Mouse (Mus musculus) spleen, postnatal 14 days (tissue): Measurements from ENCODE around the gene Kif26b.

Experiments
- DNase-seq, 2 experiments: peaks; one replicate each; pipeline ENCODE4 v3.0.0; 2021 to 2022; ENCODE audit warnings: low spot score in 2 of 2

The Kif26b gene

GRCm38 (mm10) chr1:178840311-178840710 lies 311.4 kb downstream of the Kif26b start:
- no peak for DNase-seq

- DNase-seq = no peak
These were observed 315.9 kb downstream of the Kif26b start for GRCm38 (mm10) chr1:178844839-178845238.

DNA sequence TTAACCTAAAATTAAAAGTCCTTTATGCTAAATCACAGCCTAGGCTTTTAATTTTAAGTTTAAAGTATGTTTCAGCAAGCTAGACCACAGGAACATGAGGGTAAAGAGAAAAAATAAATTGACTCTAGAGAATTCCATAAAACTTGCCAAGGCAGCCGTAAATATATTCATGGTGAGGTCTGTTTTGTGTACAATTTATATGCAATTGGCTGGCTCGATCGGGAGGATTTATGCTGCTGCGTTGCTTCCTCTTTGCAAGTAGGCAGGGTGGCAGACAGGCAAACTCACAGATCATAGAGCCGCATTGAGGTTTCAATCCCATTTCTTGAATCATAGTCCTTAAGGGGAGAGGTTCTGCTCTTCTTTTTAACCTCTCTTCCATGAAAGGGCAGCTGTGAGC lies 318.6 kb downstream of the Kif26b start:
- DNase-seq = no peak

- no peak for DNase-seq
These were observed 319.6 kb downstream of the Kif26b start for GRCm38 (mm10) chr1:178848380-178849106.

- no peak for DNase-seq
These were observed 321.6 kb downstream of the Kif26b start for GRCm38 (mm10) chr1:178850569-178850968.

DNA sequence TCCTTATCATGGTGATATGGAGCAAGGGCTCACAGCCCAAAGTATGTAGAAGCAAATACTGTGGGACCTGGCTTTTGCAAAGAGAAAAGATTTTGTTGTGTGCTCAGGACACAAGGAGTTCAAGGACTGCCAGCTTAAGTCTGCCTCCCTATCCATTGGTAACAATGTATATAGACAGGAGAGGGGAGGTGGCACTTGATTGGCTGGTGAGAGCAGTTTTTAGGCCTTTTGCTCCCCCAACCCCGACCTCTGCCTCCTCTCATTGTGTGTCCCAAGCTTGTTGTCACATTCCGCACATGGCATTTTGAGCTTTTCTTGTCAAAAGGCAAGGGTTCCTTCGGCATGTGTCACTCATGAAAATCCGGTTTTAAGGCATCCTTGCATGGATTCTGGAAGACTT lies 326.0 kb downstream of the Kif26b start:
- no peak for DNase-seq

DNA sequence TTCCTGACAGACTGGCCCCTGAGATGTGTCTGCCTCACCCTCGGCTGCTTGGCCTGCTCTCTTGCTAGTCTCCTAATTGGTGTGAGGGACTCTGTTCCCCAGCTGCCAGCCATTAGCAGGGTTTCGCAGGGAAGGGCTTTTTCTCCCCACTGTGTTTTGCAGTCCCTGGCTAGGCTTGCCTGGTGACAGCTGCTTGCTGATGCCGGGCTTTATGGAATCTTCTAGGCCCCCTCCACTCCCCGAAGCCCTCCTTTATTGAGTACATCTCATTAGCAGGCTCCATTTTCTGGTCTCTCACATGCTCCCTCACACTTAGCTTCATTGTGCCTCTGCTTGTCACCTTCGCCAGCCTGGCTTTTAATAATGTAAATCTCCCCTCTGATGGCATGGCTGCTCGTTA lies 327.0 kb downstream of the Kif26b start:
- DNase-seq = no peak

DNA sequence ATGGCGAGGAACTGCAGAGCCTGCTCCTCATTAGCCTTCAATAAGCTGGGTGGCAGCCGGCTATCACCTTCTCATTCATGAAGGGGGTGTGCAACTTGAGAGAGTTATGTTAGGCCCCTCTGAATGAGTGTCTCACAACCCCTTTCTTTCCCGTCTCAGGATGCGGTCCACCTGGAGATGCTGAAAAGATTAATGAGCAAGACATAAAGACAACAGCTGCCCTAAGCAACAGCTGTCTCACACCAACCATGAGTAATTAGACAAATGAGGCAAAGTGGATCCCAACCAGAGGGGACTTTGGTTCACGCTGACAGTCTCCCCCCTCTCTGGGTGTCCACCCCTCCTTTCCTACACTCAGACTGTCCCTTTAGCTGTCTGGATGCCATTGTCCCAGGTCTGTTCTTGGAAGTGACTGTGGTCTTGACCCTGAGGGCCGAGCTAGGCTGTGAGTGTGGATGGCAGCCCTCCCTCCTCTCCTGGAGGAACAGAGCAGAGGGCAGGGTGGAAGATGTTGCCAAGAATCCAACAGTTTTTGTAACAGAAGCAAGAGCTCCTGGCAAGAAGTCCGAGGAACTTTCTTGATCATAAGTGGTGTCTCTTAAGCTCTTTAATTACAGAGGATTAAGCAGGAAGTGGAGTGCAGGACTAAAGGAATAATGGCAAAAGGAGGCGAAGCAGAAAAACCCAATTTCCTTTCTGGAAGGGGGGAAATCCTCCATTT lies 331.9 kb downstream of the Kif26b start:
- no peak for DNase-seq

DNA sequence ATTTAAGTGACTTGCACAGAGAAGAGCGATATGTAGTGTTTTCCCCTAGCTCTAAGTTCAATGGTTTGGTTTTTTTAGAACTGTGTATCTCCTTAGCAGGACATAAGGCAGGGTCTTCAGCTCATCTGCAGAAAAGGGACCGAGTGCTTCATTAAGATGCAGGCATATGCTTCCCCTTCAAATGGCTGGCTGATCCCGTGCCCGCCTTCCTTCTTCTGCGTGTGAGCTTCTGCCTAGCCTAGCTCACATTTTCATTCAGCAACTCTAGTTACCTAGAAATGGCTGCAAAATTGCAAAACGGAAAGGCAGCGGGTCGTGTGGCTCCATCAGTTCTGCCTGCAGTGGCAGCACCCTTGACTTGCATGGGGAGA lies 332.5 kb downstream of the Kif26b start:
- DNase-seq = no peak

GRCm38 (mm10) chr1:178863756-178864155 lies 334.8 kb downstream of the Kif26b start:
- DNase-seq = no peak

GRCm38 (mm10) chr1:178864297-178864696 lies 335.4 kb downstream of the Kif26b start:
- no peak for DNase-seq

DNA sequence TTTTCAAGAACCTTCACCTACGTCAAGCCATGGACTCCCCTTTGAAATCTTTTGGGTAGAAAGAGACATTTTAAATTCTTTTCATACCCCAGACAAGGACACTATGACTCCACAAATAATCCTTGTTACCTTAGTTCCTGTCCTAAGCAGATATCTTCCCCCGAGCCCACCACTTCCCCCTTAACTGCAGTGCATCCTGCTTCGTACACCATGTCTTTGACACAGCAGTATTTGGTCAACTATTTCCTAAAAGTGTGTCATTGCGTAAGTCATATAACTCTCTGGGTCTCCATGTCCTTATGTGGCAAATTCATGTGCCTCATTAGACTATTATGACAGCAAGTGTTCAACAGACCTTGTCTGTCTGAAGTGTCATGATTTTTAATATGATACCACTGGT lies 337.8 kb downstream of the Kif26b start:
- no peak for DNase-seq

GRCm38 (mm10) chr1:178871055-178871454 lies 342.1 kb downstream of the Kif26b start:
- DNase-seq = no peak

DNA sequence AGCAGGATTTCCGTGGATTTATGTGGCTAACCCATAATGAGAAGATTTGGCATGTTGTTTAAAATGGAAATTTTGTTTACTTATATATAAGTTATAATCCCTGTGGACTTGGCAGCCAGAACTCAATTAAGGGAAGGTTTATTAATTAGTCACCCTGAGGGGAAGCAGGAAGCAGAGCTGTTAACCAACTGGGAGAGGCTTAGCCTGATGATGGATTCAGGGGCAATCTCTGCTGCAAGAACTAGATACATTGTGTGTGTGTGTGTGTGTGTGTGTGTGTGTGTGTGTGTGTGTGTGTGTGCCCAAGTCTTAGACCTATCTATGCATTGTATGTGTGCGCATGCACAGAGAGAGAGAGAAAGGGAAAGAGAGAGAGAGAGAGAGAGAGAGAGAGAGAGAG lies 348.0 kb downstream of the Kif26b start:
- DNase-seq = no peak

DNA sequence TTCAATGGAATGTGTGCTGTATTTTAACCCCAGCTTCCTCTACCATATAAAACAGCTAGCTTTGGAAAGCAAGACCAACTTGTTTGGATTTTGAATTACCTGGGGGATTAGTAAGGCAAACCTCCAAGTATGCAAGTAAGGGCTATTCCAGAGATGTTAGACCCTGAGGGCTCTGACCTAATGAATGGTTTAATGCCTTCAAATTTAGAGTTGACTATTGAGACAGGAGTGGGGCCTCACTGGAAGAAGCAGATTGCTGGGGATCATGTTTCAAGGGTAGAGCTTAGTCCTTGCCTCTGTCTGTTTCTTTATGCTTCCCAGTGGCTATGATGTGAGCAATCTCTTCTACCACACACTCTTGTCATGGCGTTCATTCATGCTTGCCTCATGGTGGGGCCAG lies 349.8 kb downstream of the Kif26b start:
- no peak for DNase-seq

DNA sequence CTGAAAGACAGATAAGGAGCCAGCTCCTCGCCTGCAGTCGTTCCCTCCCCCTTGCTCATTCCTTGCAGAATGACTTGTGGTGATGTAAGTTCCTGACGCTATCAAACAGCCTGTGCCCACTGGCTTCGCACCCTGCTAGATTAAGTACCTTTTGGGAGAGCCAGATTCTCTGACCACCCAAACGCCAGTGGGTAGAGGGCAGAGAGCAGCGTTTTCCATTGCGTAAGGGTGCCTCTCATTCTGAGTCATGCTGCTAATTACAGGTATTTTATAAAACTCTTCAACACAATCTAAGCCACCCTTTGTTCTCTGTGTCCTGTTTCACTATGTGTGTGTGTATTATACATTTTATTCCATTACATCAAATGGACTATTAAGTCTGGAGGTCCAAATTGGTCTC lies 352.0 kb downstream of the Kif26b start:
- DNase-seq = no peak

- no peak for DNase-seq
These were observed 357.7 kb downstream of the Kif26b start for GRCm38 (mm10) chr1:178886671-178887070.

- DNase-seq = no peak
These were observed 363.5 kb downstream of the Kif26b start for GRCm38 (mm10) chr1:178892376-178892775.

DNA sequence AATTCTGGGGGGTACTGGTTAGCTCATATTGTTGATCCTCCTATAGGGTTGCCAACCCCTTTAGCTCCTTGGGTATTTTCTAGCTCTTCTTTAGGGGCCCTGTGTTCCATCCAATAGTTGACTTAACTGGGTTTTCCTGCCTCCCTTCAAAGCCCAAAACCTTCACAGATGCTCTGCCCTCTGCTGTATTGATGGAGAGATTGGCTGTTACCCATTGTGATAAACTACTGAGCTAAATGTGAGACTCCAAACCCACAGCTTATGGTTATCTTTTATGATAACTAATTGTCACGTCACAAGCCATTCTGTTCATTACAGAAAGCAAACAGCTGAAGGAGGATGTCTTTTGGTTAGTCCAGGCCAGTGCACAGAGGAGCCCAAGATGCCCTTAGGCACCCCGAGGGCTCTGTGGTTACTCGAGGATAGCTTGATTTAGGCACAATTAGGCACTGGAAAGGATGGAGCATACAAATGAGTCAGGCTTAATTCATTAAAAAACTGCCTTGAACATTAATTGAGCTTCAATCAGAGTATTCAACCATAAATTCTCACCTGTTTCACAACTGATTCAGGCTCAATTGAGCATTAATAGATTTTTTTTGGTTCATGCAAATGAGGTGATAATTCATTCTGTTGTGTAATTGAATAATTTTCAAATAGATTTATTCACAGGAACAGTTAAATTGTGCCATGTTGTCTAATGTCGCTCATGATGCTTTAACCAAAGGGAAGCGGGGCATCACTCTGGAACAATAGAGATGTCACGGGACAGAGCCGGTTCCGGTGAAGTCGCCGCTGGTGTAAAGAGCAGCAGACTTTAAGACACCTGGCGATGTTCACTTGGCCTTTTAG lies 364.5 kb downstream of the Kif26b start:
- no peak for DNase-seq

- no peak for DNase-seq
These were observed 365.1 kb downstream of the Kif26b start for GRCm38 (mm10) chr1:178894081-178894401.

DNA sequence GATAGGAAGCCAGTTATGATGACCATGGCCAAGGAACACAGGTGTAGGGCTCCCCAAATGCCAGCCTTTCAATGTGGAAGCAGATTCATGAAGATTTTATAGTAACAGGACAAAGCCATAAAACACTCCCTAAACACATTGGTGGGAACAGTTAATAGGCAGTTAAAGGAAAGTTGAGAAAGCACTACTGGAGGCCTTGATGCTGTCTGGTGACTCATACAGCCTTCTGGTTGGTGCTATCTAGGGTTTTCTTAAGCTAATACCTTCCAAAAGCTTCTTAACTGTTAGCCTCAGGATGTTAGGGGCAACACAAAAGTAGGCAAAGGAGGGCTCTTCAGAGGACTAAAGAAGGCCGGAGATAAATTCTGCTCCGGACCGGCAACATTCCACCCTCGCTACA lies 366.7 kb downstream of the Kif26b start:
- DNase-seq = no peak

DNA sequence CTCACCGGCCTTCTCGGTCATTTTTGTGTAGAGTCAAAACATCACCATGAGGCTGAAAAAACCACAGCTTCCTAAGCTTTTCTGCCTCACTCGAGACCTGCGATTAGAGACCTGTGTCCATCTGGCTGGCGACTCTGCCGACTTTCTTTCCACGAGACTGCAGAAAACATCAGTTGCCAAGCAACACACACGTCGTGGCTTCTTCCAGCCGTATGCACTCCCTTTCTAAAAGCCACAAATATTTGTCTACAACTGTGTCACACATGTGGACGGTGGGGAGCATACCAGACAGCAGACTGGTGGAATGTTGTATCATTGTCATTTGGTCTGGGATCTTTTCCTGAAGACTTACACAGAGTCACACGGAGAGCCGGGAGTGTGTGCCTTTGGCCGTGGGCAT lies 382.0 kb downstream of the Kif26b start:
- no peak for DNase-seq
